Mouse (Mus musculus) C2C12 (cell line): ENCODE measurements around the gene Zswim3. TPM values are rescaled to one million over a fixed set of nuclear protein-coding genes. Genes with fewer than 3 reads are reported as not detected.

Source experiments
- H3K27me3 ChIP-seq: one replicate; pipeline ENCODE4 v1.6.1; 2011; ENCODE audit not compliant: control insufficient read depth, insufficient read depth, insufficient read length
- H3K36me3 ChIP-seq: one replicate; pipeline ENCODE4 v1.6.1; 2011; ENCODE audit not compliant: control insufficient read depth, insufficient read depth
- H3K4me3 ChIP-seq: one replicate; pipeline ENCODE4 v1.5.1; 2011; ENCODE audit warnings: mild to moderate bottlenecking, control low read depth; ENCODE audit not compliant: poor library complexity, insufficient read depth, severe bottlenecking
- H3K79me2 ChIP-seq: one replicate; pipeline ENCODE4 v1.6.1; 2011; ENCODE audit not compliant: control insufficient read depth, insufficient read depth
- H3K79me3 ChIP-seq: one replicate; pipeline ENCODE4 v1.6.1; 2011; ENCODE audit warnings: low read depth, control low read depth
- H3ac ChIP-seq: one replicate; pipeline ENCODE3; 2011; ENCODE audit warnings: low read depth; ENCODE audit not compliant: control insufficient read depth, insufficient read length
- CEBPB ChIP-seq: IDR thresholded peaks from one replicate; pipeline ENCODE4 v1.6.1; 2011; ENCODE audit warnings: low read depth, mild to moderate bottlenecking, control low read depth, moderate library complexity
- CTCF ChIP-seq: IDR thresholded peaks from one replicate; pipeline ENCODE4 v1.5.1; 2011; ENCODE audit not compliant: control insufficient read depth, insufficient read depth, insufficient read length
- FOSL1 ChIP-seq: IDR thresholded peaks from one replicate; pipeline ENCODE4 v1.8.0; 2011; ENCODE audit warnings: mild to moderate bottlenecking, low read length; ENCODE audit not compliant: poor library complexity, insufficient read depth, severe bottlenecking
- USF1 ChIP-seq: IDR thresholded peaks from one replicate; pipeline ENCODE4 v1.6.1; 2011; ENCODE audit warnings: low read depth, mild to moderate bottlenecking, control low read depth, moderate library complexity
- polyA plus RNA-seq: library from polyadenylated mRNA; unstranded; fragments of >200 nt; fragmentation: generic; extraction: Trizol; gene quantifications from one replicate; pipeline ENCODE4 v1.2.1, GENCODE M21; 2012; ENCODE audit warnings: missing spikeins

The Zswim3 gene
- polyA plus RNA-seq, 1 experiment = 2.9 TPM

- TF ChIP-seq USF1 = no peak
- TF ChIP-seq FOSL1 = no peak
- no peak for TF ChIP-seq CEBPB
- TF ChIP-seq CTCF = no peak
- no peak overlapping the region for H3ac ChIP-seq
- H3K36me3 ChIP-seq = no peaks in the 10 kb centered on the region
- no peak overlapping the region for H3K4me3 ChIP-seq
- no peaks in the 10 kb centered on the region for H3K79me2 ChIP-seq
- no peaks in the 10 kb centered on the region for H3K27me3 ChIP-seq
- no peaks in the 10 kb centered on the region for H3K79me3 ChIP-seq
Observed at GRCm38 (mm10) chr2:164868491-164868890, 63.6 kb downstream of the Zswim3 start.

Other genes starting within 250 kb of the Zswim3 start
- not detected for gene Wfdc2, start 242.7 kb upstream of the Zswim3 start, polyA plus RNA-seq
- gene Spint3, start 231.6 kb upstream of the Zswim3 start, polyA plus RNA-seq = not detected
- not detected for gene Wfdc6a, start 219.7 kb upstream of the Zswim3 start, polyA plus RNA-seq
- not detected for gene Eppin, start 211.5 kb upstream of the Zswim3 start, polyA plus RNA-seq
- gene Wfdc6b, start 191.6 kb upstream of the Zswim3 start, polyA plus RNA-seq = not detected
- not detected for gene Wfdc8, start 191.5 kb upstream of the Zswim3 start, polyA plus RNA-seq
- gene Wfdc16, start 166.3 kb upstream of the Zswim3 start, polyA plus RNA-seq = not detected
- gene Wfdc10, start 149.1 kb upstream of the Zswim3 start, polyA plus RNA-seq = not detected
- not detected for gene Wfdc9, start 148.5 kb upstream of the Zswim3 start, polyA plus RNA-seq
- gene Wfdc11, start 131.0 kb upstream of the Zswim3 start, polyA plus RNA-seq = not detected
- not detected for gene Wfdc13, start 120.0 kb upstream of the Zswim3 start, polyA plus RNA-seq
- gene Spint4, start 106.6 kb upstream of the Zswim3 start, polyA plus RNA-seq = not detected
- gene Spint5, start 89.8 kb upstream of the Zswim3 start, polyA plus RNA-seq = not detected
- 0.13 TPM for gene Wfdc3, start 59.2 kb upstream of the Zswim3 start, polyA plus RNA-seq
- gene Dnttip1, start 59.1 kb upstream of the Zswim3 start, polyA plus RNA-seq = 47.3 TPM
- gene Ube2c, start 35.2 kb upstream of the Zswim3 start, polyA plus RNA-seq = 279 TPM
- 4.7 TPM for gene Tnnc2, start 25.1 kb upstream of the Zswim3 start, polyA plus RNA-seq
- 19.5 TPM for gene Snx21, start 19.3 kb upstream of the Zswim3 start, polyA plus RNA-seq
- gene Acot8, start 216 bp upstream of the Zswim3 start, polyA plus RNA-seq = 20.5 TPM
- 10.0 TPM for gene Zswim1, start 17.6 kb downstream of the Zswim3 start, polyA plus RNA-seq
- gene Spata25, start 23.4 kb downstream of the Zswim3 start, polyA plus RNA-seq = not detected
- 160 TPM for gene Ctsa, start 27.8 kb downstream of the Zswim3 start, polyA plus RNA-seq
- 11.3 TPM for gene Neurl2, start 28.4 kb downstream of the Zswim3 start, polyA plus RNA-seq
- 13.3 TPM for gene Pltp, start 52.6 kb downstream of the Zswim3 start, polyA plus RNA-seq
- gene Pcif1, start 74.2 kb downstream of the Zswim3 start, polyA plus RNA-seq = 46.5 TPM
- 11.7 TPM for gene Zfp335, start 106.7 kb downstream of the Zswim3 start, polyA plus RNA-seq
- gene Mmp9, start 135.7 kb downstream of the Zswim3 start, polyA plus RNA-seq = 1.1 TPM
- gene Slc12a5, start 155.7 kb downstream of the Zswim3 start, polyA plus RNA-seq = 0.12 TPM
- gene Ncoa5, start 229.8 kb downstream of the Zswim3 start, polyA plus RNA-seq = 31.2 TPM